Comparison of ENCODE assay signal across 11 mouse cellular contexts in genomic region chr4:62705013-62705412, GRCm38 (mm10).
DNase-seq lines count a peak whose midpoint lies in the region; ATAC-seq lines count a peak whose summit lies in the region.
"Had no signal": no experiment of that assay in that cellular context is flagged by ENCODE, and none has a peak within 500 bp of the region (broad histone marks: within the 10 kb centered on the region; RNA-seq: fewer than 3 reads in every experiment).

No protein-coding gene starts in this region.

- no peaks in the 10 kb centered on the region for H3K27me3 ChIP-seq in forebrain, embryonic 10.5 days (ENCODE audit: poor library complexity, severe bottlenecking)
- H3K27me3 ChIP-seq in forebrain, embryonic 14.5 days (replicated peaks; ENCODE audit: control insufficient read depth, insufficient read depth, low read length) = no peaks in the 10 kb centered on the region
- no peaks in the 10 kb centered on the region for H3K27me3 ChIP-seq in kidney, embryonic 16.5 days (ENCODE audit: insufficient read depth, low read length)
- no peaks in the 10 kb centered on the region for H3K27me3 ChIP-seq in embryonic facial prominence, embryonic 10.5 days (replicated peaks; ENCODE audit: low read depth, poor library complexity, severe bottlenecking)
- no peaks in the 10 kb centered on the region for H3K27me3 ChIP-seq in limb, embryonic 13.5 days

- 0 out of 2 replicates have a peak overlapping the region, but pooled peaks have one; percentile 62 for H3K27ac ChIP-seq in forebrain, embryonic 10.5 days
- no peak overlapping the region for H3K27ac ChIP-seq in forebrain, embryonic 14.5 days (ENCODE audit: low read depth, low read length)
- H3K27ac ChIP-seq in kidney, embryonic 16.5 days (ENCODE audit: low read length) = peak overlapping the region; percentile 25
- peak overlapping the region; percentile 36; the same call in 1 of the 2 replicates for H3K27ac ChIP-seq in embryonic facial prominence, embryonic 10.5 days (replicated peaks)
- peak overlapping the region; percentile 84 for H3K27ac ChIP-seq in limb, embryonic 13.5 days

- H3K4me2 ChIP-seq in forebrain, embryonic 14.5 days (ENCODE audit: low read length) = no peak overlapping the region
- H3K4me2 ChIP-seq in kidney, embryonic 16.5 days (replicated peaks; ENCODE audit: low read depth, low read length) = no peak overlapping the region
- H3K4me2 ChIP-seq in limb, embryonic 13.5 days (replicated peaks) = peak overlapping the region; percentile 30

- no peak for DNase-seq in forebrain, embryonic 10.5 days (ENCODE audit: extremely low spot score, low spot score)
- no peak for DNase-seq in forebrain, embryonic 14.5 days (ENCODE audit: low spot score)
- no peak for DNase-seq in kidney, adult 9 months
- no peak for DNase-seq in embryonic facial prominence, embryonic 10.5 days (ENCODE audit: low spot score)
- no peak for DNase-seq in yolk sac, embryonic 10.5 days (ENCODE audit: low spot score)
- no peak for DNase-seq in testis, postnatal 14 days (ENCODE audit: low spot score)
- DNase-seq: adrenal gland, adult 8-10 months; cerebellum, adult 8-10 months had no signal

- H3K4me1 ChIP-seq in forebrain, embryonic 10.5 days = peaks cover 25% of the 10 kb centered on the region
- H3K4me1 ChIP-seq in forebrain, embryonic 14.5 days (ENCODE audit: control insufficient read depth, insufficient read depth, low read length) = no peaks in the 10 kb centered on the region
- H3K4me1 ChIP-seq in kidney, embryonic 16.5 days (ENCODE audit: insufficient read depth, low read length) = peaks cover 41% of the 10 kb centered on the region
- H3K4me1 ChIP-seq in embryonic facial prominence, embryonic 10.5 days = peaks cover 28% of the 10 kb centered on the region
- peaks cover 54% of the 10 kb centered on the region for H3K4me1 ChIP-seq in limb, embryonic 13.5 days

- ATAC-seq in forebrain, embryonic 14.5 days = no peak
- no peak for ATAC-seq in kidney, embryonic 16.5 days (ENCODE audit: low FRiP score, low TSS enrichment)
- peak; percentile 81 for ATAC-seq in limb, embryonic 13.5 days (ENCODE audit: low FRiP score, low read depth)
- ATAC-seq: forebrain, embryonic 16.5 days had no signal

- peaks cover 42% of the 10 kb centered on the region for H3K36me3 ChIP-seq in forebrain, embryonic 10.5 days (replicated peaks)
- H3K36me3 ChIP-seq in forebrain, embryonic 14.5 days (ENCODE audit: control insufficient read depth, insufficient read depth, low read length) = peaks cover 45% of the 10 kb centered on the region
- peaks cover 23% of the 10 kb centered on the region for H3K36me3 ChIP-seq in kidney, embryonic 16.5 days (ENCODE audit: insufficient read depth, low read length)
- H3K36me3 ChIP-seq in embryonic facial prominence, embryonic 10.5 days (replicated peaks) = peaks cover 40% of the 10 kb centered on the region
- peaks cover 38% of the 10 kb centered on the region for H3K36me3 ChIP-seq in limb, embryonic 13.5 days

- no peak overlapping the region for H3K4me3 ChIP-seq in forebrain, embryonic 10.5 days
- no peak overlapping the region for H3K4me3 ChIP-seq in forebrain, embryonic 14.5 days (ENCODE audit: low read depth, low read length)
- H3K4me3 ChIP-seq in kidney, embryonic 16.5 days (ENCODE audit: low read length) = no peak overlapping the region
- H3K4me3 ChIP-seq in embryonic facial prominence, embryonic 10.5 days = no peak overlapping the region
- H3K4me3 ChIP-seq in limb, embryonic 13.5 days = no peak overlapping the region

- H3K9ac ChIP-seq in forebrain, embryonic 14.5 days (ENCODE audit: low read length) = no peak overlapping the region
- no peak overlapping the region for H3K9ac ChIP-seq in kidney, embryonic 16.5 days (replicated peaks; ENCODE audit: low read length)
- peak overlapping the region; percentile 39; the same call in 1 of the 2 replicates for H3K9ac ChIP-seq in limb, embryonic 13.5 days

- 83% methylated on average over 10 of the region's 10 CpGs for WGBS in forebrain, embryonic 10.5 days
- 74% methylated on average over 10 of the region's 10 CpGs for WGBS in forebrain, embryonic 14.5 days
- 71% methylated on average over 10 of the region's 10 CpGs for WGBS in kidney, embryonic 16.5 days
- 82% methylated on average over 10 of the region's 10 CpGs for WGBS in embryonic facial prominence, embryonic 10.5 days
- WGBS in limb, embryonic 13.5 days = 52% methylated on average over 10 of the region's 10 CpGs

- no peaks in the 10 kb centered on the region for H3K9me3 ChIP-seq in forebrain, embryonic 10.5 days
- no peaks in the 10 kb centered on the region for H3K9me3 ChIP-seq in forebrain, embryonic 14.5 days (replicated peaks; ENCODE audit: control insufficient read depth, low read length)
- H3K9me3 ChIP-seq in kidney, embryonic 16.5 days (ENCODE audit: low read length) = no peaks in the 10 kb centered on the region
- H3K9me3 ChIP-seq in embryonic facial prominence, embryonic 10.5 days = no peaks in the 10 kb centered on the region
- H3K9me3 ChIP-seq in limb, embryonic 13.5 days = no peaks in the 10 kb centered on the region
